Mouse (Mus musculus): Measurements from ENCODE around the gene Snrpg.

DNA sequence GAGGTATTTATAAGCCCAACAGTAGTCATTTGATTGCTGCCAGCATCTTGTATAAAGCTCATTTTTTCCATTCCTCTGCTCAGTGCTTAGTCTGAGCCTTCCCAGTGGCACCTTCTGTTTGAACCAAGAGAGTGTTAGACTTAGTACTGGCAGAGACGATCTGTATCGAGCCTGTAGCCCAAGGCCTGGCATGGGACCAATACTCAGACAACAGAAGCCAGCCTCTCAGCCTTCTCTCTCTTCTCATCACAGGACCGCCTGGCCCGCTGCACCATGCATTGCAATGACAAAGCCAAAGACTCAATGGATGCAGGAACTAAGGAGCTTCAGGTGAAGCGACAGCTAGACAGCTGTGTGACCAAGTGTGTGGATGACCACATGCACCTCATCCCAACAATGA, 2.6 kb upstream of the Snrpg start:
- TF ChIP-seq POLR2A (IDR thresholded peaks at IDR 0.05; ENCODE audit: borderline replicate concordance, low read depth, low read length) (no peak), CTCF (IDR thresholded peaks at IDR 0.05; ENCODE audit: low read depth, low read length) (no peak)

Data from bone marrow macrophage, adult 2 months (primary cell).